Mouse (Mus musculus): ENCODE data around the gene Lrp6. TPM values are rescaled to one million over a fixed set of nuclear protein-coding genes. Genes with fewer than 3 reads are reported as not detected.

Lrp6 gene
- polyA plus RNA-seq, 1 experiment, result 39.6 TPM

- TF ChIP-seq CTCF (conservative IDR thresholded peaks at IDR 0.05; ENCODE audit: insufficient read depth, insufficient read length, low read depth, low read length) (no peak), POLR2A (IDR thresholded peaks at IDR 0.05; ENCODE audit: low read depth, low read length) (no peak)
- WGBS, result 27% methylated on average over 2 of the region's 2 CpGs
Measured at GRCm38 (mm10) chr6:134544093-134544492, 22.7 kb downstream of the Lrp6 start.

DNA sequence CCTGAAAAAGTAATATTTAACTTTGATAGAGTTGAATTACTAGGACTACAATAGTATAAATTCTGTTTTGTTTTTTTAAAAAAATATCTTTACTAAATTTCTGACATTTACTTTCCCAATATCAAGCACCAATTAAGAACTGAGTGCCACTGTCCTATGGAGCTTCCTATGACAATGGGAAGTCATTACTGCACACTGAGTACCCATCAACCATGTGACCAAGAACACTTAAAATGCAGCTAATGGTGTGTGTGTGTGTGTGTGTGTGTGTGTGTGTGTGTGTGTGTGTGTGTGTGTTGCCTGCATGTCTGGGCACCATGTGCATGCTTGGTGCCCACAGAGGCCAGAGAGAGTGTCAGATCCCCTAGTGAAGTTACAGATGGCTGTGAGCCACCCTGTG, 23.2 kb downstream of the Lrp6 start:
- Histone ChIP-seq H3K4me1 (ENCODE audit: control insufficient read depth, insufficient read depth, low read length) (peaks cover 31% of the 10 kb centered on the region), H3K4me3 (ENCODE audit: insufficient read depth, low read depth, low read length) (no peak overlapping the region), H3K27ac (ENCODE audit: insufficient read depth, low read depth, low read length) (no peak overlapping the region), H3K27me3 (replicated peaks; ENCODE audit: control insufficient read depth, insufficient read depth, low read length) (no peaks in the 10 kb centered on the region), H3K36me3 (ENCODE audit: control insufficient read depth, insufficient read depth, low read length) (no peaks in the 10 kb centered on the region; the same call in 1 of the 2 replicates)
- TF ChIP-seq CTCF (conservative IDR thresholded peaks at IDR 0.05; ENCODE audit: insufficient read depth, insufficient read length, low read depth, low read length) (no peak), POLR2A (IDR thresholded peaks at IDR 0.05; ENCODE audit: low read depth, low read length) (no peak)
- no peak for DNase-seq

More at GRCm38 (mm10) chr6:134544093-134544492, 22.7 kb downstream of the Lrp6 start:
- H3K27me3 ChIP-seq (replicated peaks; ENCODE audit: control insufficient read depth, insufficient read depth, low read length), result no peaks in the 10 kb centered on the region
- H3K27ac ChIP-seq (ENCODE audit: insufficient read depth, low read depth, low read length), result no peak overlapping the region
- no peak for DNase-seq
- no peaks in the 10 kb centered on the region; the same call in 1 of the 2 replicates for H3K36me3 ChIP-seq (ENCODE audit: control insufficient read depth, insufficient read depth, low read length)
- peaks cover 26% of the 10 kb centered on the region for H3K4me1 ChIP-seq (ENCODE audit: control insufficient read depth, insufficient read depth, low read length)
- H3K4me3 ChIP-seq (ENCODE audit: insufficient read depth, low read depth, low read length), result no peak overlapping the region

DNA sequence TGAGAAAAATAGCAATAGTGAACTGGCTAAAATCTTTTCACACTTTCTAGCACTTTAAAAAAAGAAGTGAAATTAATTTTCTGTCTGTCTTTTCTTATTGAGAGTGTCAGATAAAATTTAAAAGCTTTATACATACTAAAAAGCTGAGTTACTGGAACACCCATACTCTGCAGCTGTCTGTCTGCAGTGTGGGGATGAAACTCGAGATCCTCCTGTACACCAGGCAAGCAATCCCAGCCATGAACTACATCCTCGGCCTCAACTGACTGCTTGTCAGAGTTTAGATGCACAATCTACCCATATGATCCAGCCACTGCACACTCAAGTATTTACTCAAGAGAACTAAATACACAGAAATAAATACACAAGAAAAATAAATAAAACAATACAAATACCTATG, 24.4 kb downstream of the Lrp6 start:
- DNase-seq, result no peak
- Histone ChIP-seq H3K27ac (ENCODE audit: insufficient read depth, low read depth, low read length) (no peak overlapping the region), H3K27me3 (replicated peaks; ENCODE audit: control insufficient read depth, insufficient read depth, low read length) (no peaks in the 10 kb centered on the region), H3K4me3 (ENCODE audit: insufficient read depth, low read depth, low read length) (no peak overlapping the region), H3K36me3 (ENCODE audit: control insufficient read depth, insufficient read depth, low read length) (no peaks in the 10 kb centered on the region; the same call in 1 of the 2 replicates), H3K4me1 (ENCODE audit: control insufficient read depth, insufficient read depth, low read length) (peaks cover 31% of the 10 kb centered on the region)
- 48% methylated on average over 2 of the region's 2 CpGs for WGBS
- no peak for TF ChIP-seq CTCF (conservative IDR thresholded peaks at IDR 0.05; ENCODE audit: insufficient read depth, insufficient read length, low read depth, low read length)
- no peak for TF ChIP-seq POLR2A (IDR thresholded peaks at IDR 0.05; ENCODE audit: low read depth, low read length)

DNA sequence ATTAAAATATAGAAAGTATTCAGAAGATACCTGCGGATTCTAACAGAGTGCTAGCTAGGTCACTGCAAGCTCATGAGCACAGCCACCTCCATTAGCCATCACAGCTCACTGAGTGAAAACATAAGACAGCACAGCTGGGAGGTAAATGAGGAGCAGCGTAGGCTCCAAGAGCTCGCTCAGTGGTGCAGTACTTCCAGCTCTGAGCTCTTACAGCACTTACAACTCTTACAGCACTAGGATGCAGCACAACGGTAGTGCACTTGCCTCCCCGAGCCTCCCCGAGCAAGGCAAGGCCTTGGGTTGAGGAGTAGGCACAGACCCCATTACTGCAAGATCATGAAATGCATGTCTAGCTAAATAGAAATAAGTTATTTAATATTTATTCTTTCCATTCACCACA, 26.6 kb downstream of the Lrp6 start:
- no peak for DNase-seq
- no peak overlapping the region for H3K27ac ChIP-seq (ENCODE audit: insufficient read depth, low read depth, low read length)
- 73% methylated on average over 6 of the region's 6 CpGs for WGBS
- peaks cover 26% of the 10 kb centered on the region for H3K4me1 ChIP-seq (ENCODE audit: control insufficient read depth, insufficient read depth, low read length)
- no peaks in the 10 kb centered on the region; the same call in 1 of the 2 replicates for H3K36me3 ChIP-seq (ENCODE audit: control insufficient read depth, insufficient read depth, low read length)
- no peak overlapping the region for H3K4me3 ChIP-seq (ENCODE audit: insufficient read depth, low read depth, low read length)
- no peaks in the 10 kb centered on the region for H3K27me3 ChIP-seq (replicated peaks; ENCODE audit: control insufficient read depth, insufficient read depth, low read length)
- TF ChIP-seq POLR2A (IDR thresholded peaks at IDR 0.05; ENCODE audit: low read depth, low read length), result no peak
- TF ChIP-seq CTCF (conservative IDR thresholded peaks at IDR 0.05; ENCODE audit: insufficient read depth, insufficient read length, low read depth, low read length), result no peak

GRCm38 (mm10) chr6:134539459-134539858, 27.3 kb downstream of the Lrp6 start:
- H3K4me1 ChIP-seq (ENCODE audit: control insufficient read depth, insufficient read depth, low read length), result peaks cover 28% of the 10 kb centered on the region
- TF ChIP-seq CTCF (conservative IDR thresholded peaks at IDR 0.05; ENCODE audit: insufficient read depth, insufficient read length, low read depth, low read length), result no peak
- TF ChIP-seq POLR2A (IDR thresholded peaks at IDR 0.05; ENCODE audit: low read depth, low read length), result no peak
- H3K36me3 ChIP-seq (ENCODE audit: control insufficient read depth, insufficient read depth, low read length), result no peaks in the 10 kb centered on the region; the same call in 1 of the 2 replicates
- no peaks in the 10 kb centered on the region for H3K27me3 ChIP-seq (replicated peaks; ENCODE audit: control insufficient read depth, insufficient read depth, low read length)
- no peak overlapping the region for H3K27ac ChIP-seq (ENCODE audit: insufficient read depth, low read depth, low read length)
- WGBS, result 80% methylated on average over 3 of the region's 3 CpGs
- no peak for DNase-seq
- H3K4me3 ChIP-seq (ENCODE audit: insufficient read depth, low read depth, low read length), result no peak overlapping the region

GRCm38 (mm10) chr6:134538805-134539204, 28.0 kb downstream of the Lrp6 start:
- Histone ChIP-seq H3K27me3 (replicated peaks; ENCODE audit: control insufficient read depth, insufficient read depth, low read length) (no peaks in the 10 kb centered on the region), H3K4me3 (ENCODE audit: insufficient read depth, low read depth, low read length) (no peak overlapping the region), H3K27ac (ENCODE audit: insufficient read depth, low read depth, low read length) (no peak overlapping the region), H3K36me3 (ENCODE audit: control insufficient read depth, insufficient read depth, low read length) (no peaks in the 10 kb centered on the region; the same call in 1 of the 2 replicates), H3K4me1 (ENCODE audit: control insufficient read depth, insufficient read depth, low read length) (peaks cover 23% of the 10 kb centered on the region)
- DNase-seq, result no peak
- TF ChIP-seq POLR2A (IDR thresholded peaks at IDR 0.05; ENCODE audit: low read depth, low read length), result no peak
- TF ChIP-seq CTCF (conservative IDR thresholded peaks at IDR 0.05; ENCODE audit: insufficient read depth, insufficient read length, low read depth, low read length), result no peak
- 80% methylated on average over 4 of the region's 4 CpGs for WGBS

GRCm38 (mm10) chr6:134537461-134538117, 29.2 kb downstream of the Lrp6 start:
- Histone ChIP-seq H3K27me3 (replicated peaks; ENCODE audit: control insufficient read depth, insufficient read depth, low read length) (no peaks in the 10 kb centered on the region), H3K4me1 (ENCODE audit: control insufficient read depth, insufficient read depth, low read length) (peaks cover 23% of the 10 kb centered on the region), H3K36me3 (ENCODE audit: control insufficient read depth, insufficient read depth, low read length) (no peaks in the 10 kb centered on the region; the same call in 1 of the 2 replicates), H3K4me3 (ENCODE audit: insufficient read depth, low read depth, low read length) (no peak overlapping the region), H3K27ac (ENCODE audit: insufficient read depth, low read depth, low read length) (no peak overlapping the region)
- WGBS, result 78% methylated on average over 10 of the region's 10 CpGs
- TF ChIP-seq CTCF (conservative IDR thresholded peaks at IDR 0.05; ENCODE audit: insufficient read depth, insufficient read length, low read depth, low read length), result no peak
- no peak for DNase-seq

All from kidney, adult 2 months (tissue).